Mouse (Mus musculus): ENCODE measurements around the gene Steap1.

Steap1 gene

DNA sequence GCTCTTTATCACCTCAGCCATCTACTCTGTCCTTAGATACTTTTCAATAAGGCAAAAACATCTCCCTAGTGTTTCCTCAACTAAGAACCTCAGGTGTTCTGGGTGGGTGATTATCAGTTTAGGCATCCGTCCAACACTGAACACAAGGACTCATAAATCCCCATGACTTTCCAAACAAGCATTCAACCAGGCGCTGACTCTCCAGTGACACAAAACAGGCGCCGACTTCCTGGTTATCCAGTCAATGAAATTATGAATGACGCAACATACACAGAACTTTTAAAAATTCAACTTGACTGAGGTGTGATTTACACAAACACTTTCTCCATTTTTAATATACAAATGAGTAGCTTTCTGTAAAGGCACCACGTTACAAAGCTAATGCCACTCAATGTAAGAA is 60.9 kb downstream of the Steap1 start:
- no peak for DNase-seq (ENCODE audit: low read depth in 1 of 2, low spot score in 2 of 2)

- no peak for DNase-seq (ENCODE audit: low read depth in 1 of 2, low spot score in 2 of 2)
These were observed 62.2 kb downstream of the Steap1 start for GRCm38 (mm10) chr5:5686973-5687372.
